Mouse (Mus musculus): Measurements from ENCODE around the gene Krt18.

DNA sequence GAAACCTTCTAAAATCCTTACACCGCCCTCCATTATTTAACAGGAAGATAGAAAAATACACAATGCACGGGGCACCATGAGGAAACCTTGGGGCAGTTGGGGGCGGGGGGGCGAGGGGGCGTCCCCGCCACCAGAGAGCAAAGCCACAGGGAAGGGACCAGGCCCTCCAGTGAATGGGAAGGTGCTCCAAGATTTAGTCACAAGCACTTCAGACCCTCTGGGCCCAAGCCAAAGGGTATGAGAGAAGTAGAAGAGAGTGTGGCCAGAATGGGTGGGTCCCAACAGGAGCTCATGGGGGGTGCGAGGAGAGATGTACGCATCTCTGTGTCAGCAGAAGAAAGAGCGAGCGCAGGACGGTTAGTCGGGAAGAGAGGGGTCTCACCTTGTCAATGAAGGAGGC is 24.5 kb upstream of the Krt18 start:
- TF ChIP-seq CTCF (IDR thresholded peaks at IDR 0.05; ENCODE audit: control insufficient read depth, insufficient read depth, low read length) (no peak), POLR2A (IDR thresholded peaks at IDR 0.05; ENCODE audit: borderline replicate concordance, control insufficient read depth, low read depth, low read length) (no peak)
